Mouse (Mus musculus) adrenal gland, postnatal 14 days (tissue): Measurements from ENCODE around the gene Orc3. TPM values are rescaled to one million over a fixed set of nuclear protein-coding genes. Genes with fewer than 3 reads are reported as not detected.
A peak's percentile ranks its signal among the peaks of the same experiment; 100 is the strongest.

Source experiments
- DNase-seq: peaks from one replicate; pipeline ENCODE4 v3.0.0; 2021; ENCODE audit warnings: mixed read lengths
- long read RNA-seq, 2 experiments: library from polyadenylated mRNA; stranded (forward); transcript quantifications; one replicate each; pipeline ENCODE4 v2.0.0; 2021
- total RNA-seq: library from RNA; stranded (reverse); gene quantifications from 2 replicates; pipeline ENCODE4 v1.2.3, GENCODE M21; 2021

Orc3 gene
- total RNA-seq = 62.1 and 76.6 TPM in 2 replicates
- long read RNA-seq, experiment 1, transcript Orc3-202 (20 exons, 2,266 nt) = minor isoform, 20 of 109 reads
- long read RNA-seq, experiment 1, transcript Orc3-201 (20 exons, 2,300 nt) = major isoform, 27 of 109 reads
- long read RNA-seq, experiment 1, partial matches to known transcripts = 48 of 109 reads
- long read RNA-seq, experiment 1, other reads (novel, unspliced or antisense) = 14 of 109 reads
- long read RNA-seq, experiment 2, transcript Orc3-202 (20 exons, 2,266 nt) = minor isoform, 13 of 104 reads
- long read RNA-seq, experiment 2, transcript Orc3-201 (20 exons, 2,300 nt) = major isoform, 18 of 104 reads
- long read RNA-seq, experiment 2, partial matches to known transcripts = 64 of 104 reads
- long read RNA-seq, experiment 2, other reads (novel, unspliced or antisense) = 9 of 104 reads

GRCm38 (mm10) chr4:34614630-34615094, at the start of gene Orc3, which contains the start of gene Rars2:
Gene Orc3, minus strand, starts transcription at chr4:34614944.
Gene Rars2, plus strand, starts transcription at chr4:34614957.
- peak; percentile 96 for DNase-seq

DNA sequence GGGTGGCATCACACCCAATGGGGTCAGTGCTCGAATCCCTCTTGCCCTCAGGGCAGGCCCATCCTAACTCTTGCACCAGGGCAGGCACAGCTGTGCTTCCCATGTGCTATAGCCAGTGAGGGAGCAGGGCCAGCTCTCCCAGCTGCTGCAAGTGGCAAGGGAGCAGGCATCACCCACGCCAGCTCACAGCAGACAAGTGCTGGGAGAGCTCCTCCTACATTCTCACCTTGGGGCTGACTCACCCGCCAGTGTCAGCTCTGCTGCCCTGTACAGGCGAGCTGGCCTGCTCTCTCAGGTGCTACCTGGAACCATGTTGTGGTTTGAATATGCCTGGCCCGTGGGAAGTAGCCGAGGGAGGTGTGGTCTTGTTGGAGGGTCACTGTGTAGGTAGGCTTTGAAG, 47.2 kb upstream of the Orc3 start:
- no peak for DNase-seq

- no peak for DNase-seq
Observed at GRCm38 (mm10) chr4:34661514-34661913, 46.8 kb upstream of the Orc3 start.

DNA sequence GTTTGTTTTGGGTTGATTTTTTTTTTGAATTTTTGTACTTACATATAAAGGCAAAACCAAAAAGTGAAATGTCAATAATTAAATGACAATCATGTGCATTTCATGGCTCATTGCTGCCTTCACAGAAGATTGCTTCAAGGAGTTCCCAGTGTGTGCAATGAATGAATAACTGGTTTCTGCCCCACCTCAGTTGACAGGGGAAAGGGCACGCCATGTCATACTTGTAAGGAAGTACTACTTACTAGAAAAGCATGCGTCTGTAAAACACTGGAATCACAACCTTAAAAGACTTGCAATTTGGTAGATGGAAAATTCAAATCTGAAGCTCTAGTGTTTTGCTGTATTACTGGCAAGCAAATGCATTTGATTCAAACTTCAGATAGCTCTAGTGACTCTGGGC, 44.3 kb upstream of the Orc3 start:
- DNase-seq = no peak

- DNase-seq = no peak
Observed at GRCm38 (mm10) chr4:34656101-34656500, 41.4 kb upstream of the Orc3 start.

DNA sequence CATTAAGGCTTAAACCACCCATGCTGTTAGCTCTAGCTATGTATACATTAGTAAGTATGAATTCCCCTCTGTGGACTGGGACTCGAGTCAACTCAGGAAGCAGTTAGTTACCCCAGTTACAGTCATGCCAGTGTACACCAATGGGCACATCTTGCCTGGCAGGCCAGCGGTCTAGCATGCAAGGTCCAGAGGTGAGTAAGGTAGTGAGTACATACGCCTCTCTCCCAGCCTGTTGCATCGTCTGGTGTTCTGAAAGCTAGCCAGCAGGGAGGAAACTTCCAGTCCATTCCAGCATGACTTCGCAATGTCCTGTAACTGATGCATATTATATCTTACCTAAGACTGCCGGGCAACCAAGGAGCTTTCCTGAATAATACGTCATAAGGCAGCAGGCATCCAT, 38.4 kb upstream of the Orc3 start:
- no peak for DNase-seq

DNA sequence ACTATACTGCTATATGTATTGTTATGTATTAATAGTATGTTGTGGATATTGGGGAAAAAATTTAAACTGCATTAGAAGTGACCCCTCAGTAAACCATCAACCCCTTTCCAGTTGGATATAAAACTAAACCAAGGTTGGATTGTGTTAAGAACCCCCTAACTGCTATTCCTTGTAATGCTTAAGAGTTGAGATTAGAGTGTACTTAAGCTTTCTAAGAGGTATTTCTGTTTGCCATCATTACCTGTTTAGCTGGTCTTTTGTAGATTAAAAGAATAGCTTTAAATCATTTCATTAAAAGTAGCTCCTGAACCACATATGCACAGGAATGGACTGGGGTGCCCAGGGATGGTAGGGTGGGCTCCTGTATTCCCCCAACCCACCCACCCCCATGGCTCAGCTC, 30.0 kb upstream of the Orc3 start:
- no peak for DNase-seq

DNA sequence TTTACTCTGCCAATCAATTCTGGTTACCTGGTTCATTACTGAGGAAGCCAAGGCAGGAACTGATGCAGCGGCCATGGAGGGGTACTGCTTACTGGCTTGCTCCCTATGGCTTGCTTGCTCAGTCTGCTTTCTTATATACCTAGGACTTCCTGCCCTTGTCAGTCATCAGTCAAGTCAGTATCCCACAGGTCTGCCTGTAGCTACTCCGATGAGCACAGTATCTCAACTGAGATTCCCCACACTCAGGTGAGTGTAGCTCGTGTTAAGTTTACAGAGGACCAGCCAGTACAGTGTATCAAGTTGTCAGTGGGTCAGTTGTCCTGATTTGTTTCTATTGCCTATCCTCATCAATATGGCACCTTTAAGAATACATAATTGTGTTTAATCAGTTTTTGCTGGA, 26.0 kb upstream of the Orc3 start:
- DNase-seq = no peak

- no peak for DNase-seq
Observed at GRCm38 (mm10) chr4:34639745-34640364, 25.1 kb upstream of the Orc3 start.

- no peak for DNase-seq
Observed at GRCm38 (mm10) chr4:34637851-34638250, 23.1 kb upstream of the Orc3 start.

- DNase-seq = no peak
Observed at GRCm38 (mm10) chr4:34637386-34637785, 22.6 kb upstream of the Orc3 start.

- DNase-seq = no peak
Observed at GRCm38 (mm10) chr4:34636036-34636435, 21.3 kb upstream of the Orc3 start.

- no peak for DNase-seq
Observed at GRCm38 (mm10) chr4:34634129-34634528, 19.4 kb upstream of the Orc3 start.

GRCm38 (mm10) chr4:34629956-34630355, 15.2 kb upstream of the Orc3 start:
- DNase-seq = no peak

- DNase-seq = peak; percentile 40
Observed at GRCm38 (mm10) chr4:34626401-34626800, 11.7 kb upstream of the Orc3 start.

- DNase-seq = peak; percentile 19
Observed at GRCm38 (mm10) chr4:34625556-34625955, 10.8 kb upstream of the Orc3 start.

DNA sequence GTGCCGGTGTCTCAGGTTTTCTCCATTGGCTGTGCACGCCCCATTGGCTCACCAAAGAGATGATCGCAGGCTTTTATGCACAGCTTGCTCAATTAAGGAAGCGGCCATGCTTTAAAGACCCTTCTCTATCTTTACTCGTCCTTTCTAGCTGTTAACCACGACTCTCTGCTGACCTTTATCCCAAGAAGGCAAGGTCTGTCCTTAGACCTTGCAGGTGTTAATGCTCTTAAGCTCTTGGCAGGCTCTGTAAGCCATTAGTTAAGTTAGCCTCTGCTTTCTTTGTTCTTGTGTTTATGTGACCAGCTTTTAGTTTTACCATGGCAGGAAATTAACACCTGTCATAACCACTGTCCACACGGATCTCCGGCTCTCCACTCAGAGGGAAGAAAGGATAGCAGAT, 1.4 kb upstream of the Orc3 start:
- DNase-seq = no peak

DNA sequence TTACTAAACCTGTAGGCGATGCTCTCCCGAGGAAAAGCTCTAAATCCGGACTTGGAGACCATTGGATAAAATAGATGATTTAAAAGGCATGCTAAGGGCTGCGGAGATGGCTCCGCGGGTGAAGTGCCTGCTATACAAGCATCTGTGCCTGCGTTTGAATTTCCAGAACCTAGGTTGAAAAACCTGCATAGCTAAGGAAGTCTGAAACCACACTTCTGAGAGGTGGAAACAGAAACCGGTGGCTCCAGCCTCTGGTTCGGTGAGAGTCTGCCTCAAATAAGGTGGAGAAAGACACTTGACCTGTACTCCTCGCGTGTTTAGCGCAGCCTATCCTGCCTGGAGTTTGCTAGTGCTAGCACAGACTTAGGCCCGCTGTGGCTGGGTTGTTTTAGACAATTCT, 559 bp upstream of the Orc3 start:
- peak; percentile 29 for DNase-seq

- DNase-seq = peak; percentile 45
Observed at GRCm38 (mm10) chr4:34613571-34614145, 1.1 kb downstream of the Orc3 start.

GRCm38 (mm10) chr4:34606658-34607057, 8.1 kb downstream of the Orc3 start:
- no peak for DNase-seq

DNA sequence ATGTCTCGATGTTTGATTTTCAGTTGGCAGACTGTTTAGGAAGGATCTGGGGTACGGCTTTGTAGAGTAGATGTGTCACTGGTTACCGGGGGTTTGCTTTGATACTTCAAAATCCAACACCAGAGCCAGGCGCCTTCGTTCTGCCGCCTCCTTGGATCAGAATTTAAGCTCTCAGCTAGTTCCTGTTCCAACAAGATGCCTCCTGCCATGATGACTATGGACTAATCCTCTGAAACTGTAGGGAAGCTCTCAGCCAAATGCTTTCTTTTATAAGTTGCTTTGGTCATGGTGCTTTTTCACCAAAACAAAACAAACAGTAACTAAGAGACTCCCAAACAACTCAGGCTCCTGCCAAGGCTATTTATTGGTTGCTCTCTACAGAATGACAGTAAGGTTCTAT, 11.6 kb downstream of the Orc3 start:
- no peak for DNase-seq

- DNase-seq = no peak
Observed at GRCm38 (mm10) chr4:34584871-34585607, 29.7 kb downstream of the Orc3 start.

GRCm38 (mm10) chr4:34583427-34583826, 31.3 kb downstream of the Orc3 start:
- DNase-seq = peak; percentile 59
